Mouse (Mus musculus) heart, embryonic 11.5 days (tissue): ENCODE results near the gene Tmem62. TPM values are rescaled to one million over a fixed set of nuclear protein-coding genes. Genes with fewer than 3 reads are reported as not detected.

Source experiments
- ATAC-seq: fragments of 200-750 bp; cut with Nextera tagmentation; replicated peaks from 2 replicates; pipeline ENCODE4 v1.8.0; 2017; ENCODE audit warnings: moderate library complexity; ENCODE audit not compliant: insufficient number of reproducible peaks, low FRiP score, low TSS enrichment
- H3K27ac ChIP-seq: fragments of 300-500 bp; sonication (generic); 2 replicates; pipeline ENCODE4 v1.5.1; 2014; ENCODE audit warnings: mild to moderate bottlenecking, low read depth, low read length
- H3K27me3 ChIP-seq: fragments of 300-500 bp; sonication (generic); 2 replicates; pipeline ENCODE4 v1.6.1; 2014; ENCODE audit warnings: mild to moderate bottlenecking, low read length, mixed read lengths; ENCODE audit not compliant: control insufficient read depth, insufficient read depth
- H3K36me3 ChIP-seq: fragments of 300-500 bp; sonication (generic); 2 replicates; pipeline ENCODE4 v1.6.1; 2014; ENCODE audit warnings: mild to moderate bottlenecking, low read length, moderate library complexity, mixed read lengths; ENCODE audit not compliant: control insufficient read depth, insufficient read depth
- H3K4me1 ChIP-seq: fragments of 300-500 bp; sonication (generic); 2 replicates; pipeline ENCODE4 v1.6.1; 2014; ENCODE audit warnings: low read length; ENCODE audit not compliant: control insufficient read depth, insufficient read depth
- H3K4me2 ChIP-seq: fragments of 300-500 bp; sonication (generic); 2 replicates; pipeline ENCODE4 v1.6.1; 2014; ENCODE audit warnings: mild to moderate bottlenecking, moderate library complexity
- H3K4me3 ChIP-seq: fragments of 300-500 bp; sonication (generic); 2 replicates; pipeline ENCODE4 v1.5.1; 2014; ENCODE audit warnings: low read depth, low read length
- H3K9ac ChIP-seq: fragments of 300-500 bp; sonication (generic); 2 replicates; pipeline ENCODE4 v1.6.1; 2014; ENCODE audit warnings: mild to moderate bottlenecking, low read depth, low read length, moderate library complexity
- H3K9me3 ChIP-seq: fragments of 300-500 bp; sonication (generic); replicated peaks from 2 replicates; pipeline ENCODE4 v1.6.1; 2016; ENCODE audit warnings: low read length; ENCODE audit not compliant: control insufficient read depth
- WGBS: fragments of 180-500 bp; shearing (Covaris S2); extraction: QIAGEN DNeasy Blood & Tissue Kit; methylation state at CpG from one replicate; pipeline ENCODE4 v1.1.7; 2014; ENCODE audit not compliant: insufficient replicate concordance; 5-methylcytosine and 5-hydroxymethylcytosine counted together
- microRNA-seq: library from miRNA; unstranded; fragments of <30 nt; microRNA quantifications from one replicate; pipeline ENCODE4, GENCODE M21; 2016; ENCODE audit warnings: borderline number of aligned reads
- polyA plus RNA-seq: library from polyadenylated mRNA; unstranded; fragments of >200 nt; fragmentation: Nextera tagmentation; extraction: Ambion mirVana; gene quantifications from 2 replicates; pipeline ENCODE4 v1.2.1, GENCODE M21; 2014

Tmem62 gene
- polyA plus RNA-seq, 1 experiment from 2014 or later = 3.6 TPM

- Histone ChIP-seq H3K4me1 (no peaks in the 10 kb centered on the region), H3K27ac (no peak overlapping the region), H3K4me2 (no peak overlapping the region), H3K4me3 (no peak overlapping the region), H3K36me3 (no peaks in the 10 kb centered on the region), H3K9me3 (no peaks in the 10 kb centered on the region), H3K27me3 (no peaks in the 10 kb centered on the region), H3K9ac (no peak overlapping the region)
- WGBS = 69% methylated on average over 6 of the region's 6 CpGs
- no peak for ATAC-seq
Observed at GRCm38 (mm10) chr2:121055915-121056314, 79.1 kb downstream of the Tmem62 start.

Small RNA genes lying within 50 kb of the gene (microRNA-seq; reads per million reads assigned to microRNA genes)
- not detected for gene Gm44325

Other genes starting within 250 kb of the Tmem62 start
- gene Cdan1, start 126.9 kb upstream of the Tmem62 start, polyA plus RNA-seq = 8.0 and 9.2 TPM in 2 replicates
- 3.2 and 4.0 TPM in 2 replicates for gene Ttbk2, start 126.4 kb upstream of the Tmem62 start, polyA plus RNA-seq
- gene Ubr1, start 6.3 kb upstream of the Tmem62 start, polyA plus RNA-seq = 17.9 and 25.0 TPM in 2 replicates
- gene Ccndbp1, start 31.4 kb downstream of the Tmem62 start, polyA plus RNA-seq = 36.0 and 37.6 TPM in 2 replicates
- gene Epb42, start 60.1 kb downstream of the Tmem62 start, polyA plus RNA-seq = 19.5 and 30.3 TPM in 2 replicates
- gene Tgm5, start 108.8 kb downstream of the Tmem62 start, polyA plus RNA-seq = not detected in 2 replicates
- not detected in 2 replicates for gene Tgm7, start 132.8 kb downstream of the Tmem62 start, polyA plus RNA-seq
- 14.3 and 14.6 TPM in 2 replicates for gene Adal, start 163.4 kb downstream of the Tmem62 start, polyA plus RNA-seq
- gene Lcmt2, start 163.6 kb downstream of the Tmem62 start, polyA plus RNA-seq = 14.0 and 17.6 TPM in 2 replicates
- 41.0 and 44.9 TPM in 2 replicates for gene Tubgcp4, start 193.6 kb downstream of the Tmem62 start, polyA plus RNA-seq
- gene Zscan29, start 194.1 kb downstream of the Tmem62 start, polyA plus RNA-seq = 6.3 and 8.2 TPM in 2 replicates